Mouse (Mus musculus) lung, postnatal 14 days (tissue): Measurements from ENCODE around the gene Lgmn.

Source experiments
- DNase-seq: peaks from one replicate; pipeline ENCODE4 v3.0.0; 2021

The Lgmn gene

GRCm38 (mm10) chr12:102345031-102345815 is 94.4 kb downstream of the Lgmn start:
- DNase-seq = no peak
